Mouse (Mus musculus) E14TG2a.4 (cell line): ENCODE results near the gene Zbtb1.

ENCODE experiments used
- CTCF ChIP-seq: conservative IDR thresholded peaks from 2 replicates; pipeline ENCODE4 v1.5.1; 2014; ENCODE audit warnings: low read length
- NANOG ChIP-seq: IDR thresholded peaks from 2 replicates; pipeline ENCODE4 v1.6.1; 2014; ENCODE audit warnings: borderline replicate concordance, low read length, mixed read lengths
- POU5F1 ChIP-seq: IDR thresholded peaks from 2 replicates; pipeline ENCODE4 v1.6.1; 2014; ENCODE audit warnings: low read length, borderline replicate concordance

GRCm38 (mm10) chr12:76335641-76336040 is 34.4 kb upstream of the Zbtb1 start:
- no peak for TF ChIP-seq CTCF
- no peak for TF ChIP-seq NANOG
- no peak for TF ChIP-seq POU5F1
